Mouse (Mus musculus) hindbrain, embryonic 10.5 days (tissue): Measurements from ENCODE around the gene Smc3. TPM values are rescaled to one million over a fixed set of nuclear protein-coding genes. Genes with fewer than 3 reads are reported as not detected.

Experiments used
- DNase-seq: peaks from one replicate; pipeline ENCODE4 v3.0.0-alpha.2; 2017; ENCODE audit warnings: low spot score
- H3K27ac ChIP-seq: fragments of 300-500 bp; sonication (generic); 2 replicates; pipeline ENCODE4 v1.5.1; 2016; ENCODE audit warnings: mild to moderate bottlenecking, moderate library complexity
- H3K27me3 ChIP-seq: fragments of 300-500 bp; sonication (generic); 2 replicates; pipeline ENCODE4 v1.6.1; 2016; ENCODE audit warnings: mild to moderate bottlenecking; ENCODE audit not compliant: poor library complexity, insufficient read depth, severe bottlenecking
- H3K36me3 ChIP-seq: fragments of 300-500 bp; sonication (generic); 2 replicates; pipeline ENCODE4 v1.6.1; 2016; ENCODE audit warnings: mild to moderate bottlenecking, moderate library complexity
- H3K4me1 ChIP-seq: fragments of 300-500 bp; sonication (generic); replicated peaks from 2 replicates; pipeline ENCODE4 v1.6.1; 2016; ENCODE audit warnings: mild to moderate bottlenecking
- H3K4me3 ChIP-seq: fragments of 300-500 bp; sonication (generic); 2 replicates; pipeline ENCODE4 v1.5.1; 2016; ENCODE audit warnings: mild to moderate bottlenecking, moderate library complexity
- H3K9me3 ChIP-seq: fragments of 300-500 bp; sonication (generic); 2 replicates; pipeline ENCODE4 v1.6.1; 2016; ENCODE audit warnings: mild to moderate bottlenecking, moderate library complexity
- WGBS: fragments of 180-500 bp; shearing (Covaris S2); methylation state at CpG from one replicate; pipeline ENCODE4 v1.1.7; 2016; 5-methylcytosine and 5-hydroxymethylcytosine counted together
- polyA plus RNA-seq: library from polyadenylated mRNA; unstranded; fragments of >200 nt; fragmentation: Nextera tagmentation; extraction: Ambion mirVana; gene quantifications from 2 replicates; pipeline ENCODE4 v1.2.1, GENCODE M21; 2016

The Smc3 gene
- polyA plus RNA-seq, 1 experiment from 2014 or later: 42.4 TPM

GRCm38 (mm10) chr19:53694020-53694419, 93.8 kb downstream of the Smc3 start:
- Histone ChIP-seq H3K9me3 (no peaks in the 10 kb centered on the region), H3K4me1 (peaks cover 32% of the 10 kb centered on the region), H3K27ac (no peak overlapping the region)

More at GRCm38 (mm10) chr19:53694020-53694419, 93.8 kb downstream of the Smc3 start:
- H3K4me3 ChIP-seq: no peak overlapping the region
- no peaks in the 10 kb centered on the region for H3K27me3 ChIP-seq
- WGBS: 54% methylated on average over 1 of the region's 1 CpGs
- DNase-seq: no peak
- no peaks in the 10 kb centered on the region for H3K36me3 ChIP-seq

Other genes starting within 250 kb of the Smc3 start
- gene Gm10197, start 228.6 kb upstream of the Smc3 start, polyA plus RNA-seq: not detected in 2 replicates
- 36.4 and 43.6 TPM in 2 replicates for gene Smndc1, start 209.8 kb upstream of the Smc3 start, polyA plus RNA-seq
- 3.8 and 4.7 TPM in 2 replicates for gene Dusp5, start 71.3 kb upstream of the Smc3 start, polyA plus RNA-seq
- gene Nutf2-ps1, start 11.3 kb upstream of the Smc3 start, polyA plus RNA-seq: 516 and 585 TPM in 2 replicates
- gene Rbm20, start 76.9 kb downstream of the Smc3 start, polyA plus RNA-seq: 0.42 and 1.1 TPM in 2 replicates